Mouse (Mus musculus) neural tube, embryonic 11.5 days (tissue): Measurements from ENCODE around the gene Col4a3bp. TPM values are rescaled to one million over a fixed set of nuclear protein-coding genes. Genes with fewer than 3 reads are reported as not detected.

Experiments
- ATAC-seq: fragments of 200-750 bp; cut with Nextera tagmentation; 2 replicates; pipeline ENCODE4 v1.8.0; 2017; ENCODE audit warnings: moderate number of reproducible peaks, mild to moderate bottlenecking, moderate TSS enrichment, moderate library complexity; ENCODE audit not compliant: insufficient read depth, low FRiP score, low TSS enrichment
- DNase-seq: peaks from one replicate; pipeline ENCODE4 v3.0.0-alpha.2; 2015; ENCODE audit warnings: low spot score
- H3K27ac ChIP-seq: fragments of 300-500 bp; sonication (generic); 2 replicates; pipeline ENCODE4 v1.5.1; 2014; ENCODE audit warnings: low read depth, mild to moderate bottlenecking, low read length
- H3K27me3 ChIP-seq: fragments of 300-500 bp; sonication (generic); 2 replicates; pipeline ENCODE4 v1.6.1; 2014; ENCODE audit warnings: mild to moderate bottlenecking, low read length, mixed read lengths; ENCODE audit not compliant: control insufficient read depth, insufficient read depth
- H3K36me3 ChIP-seq: fragments of 300-500 bp; sonication (generic); 2 replicates; pipeline ENCODE4 v1.6.1; 2014; ENCODE audit warnings: mild to moderate bottlenecking, low read length, moderate library complexity, mixed read lengths; ENCODE audit not compliant: control insufficient read depth, insufficient read depth
- H3K4me1 ChIP-seq: fragments of 300-500 bp; sonication (generic); 2 replicates; pipeline ENCODE4 v1.6.1; 2014; ENCODE audit warnings: low read length, mixed read lengths; ENCODE audit not compliant: control insufficient read depth, insufficient read depth
- H3K4me2 ChIP-seq: fragments of 300-500 bp; sonication (generic); 2 replicates; pipeline ENCODE4 v1.6.1; 2014; ENCODE audit warnings: low read depth, mild to moderate bottlenecking, moderate library complexity
- H3K4me3 ChIP-seq: fragments of 300-500 bp; sonication (generic); 2 replicates; pipeline ENCODE4 v1.5.1; 2014; ENCODE audit warnings: low read depth, low read length
- H3K9ac ChIP-seq: fragments of 300-500 bp; sonication (generic); 2 replicates; pipeline ENCODE4 v1.6.1; 2014; ENCODE audit warnings: mild to moderate bottlenecking, low read length
- H3K9me3 ChIP-seq: fragments of 300-500 bp; sonication (generic); 2 replicates; pipeline ENCODE4 v1.6.1; 2016; ENCODE audit warnings: low read length; ENCODE audit not compliant: control insufficient read depth
- WGBS: fragments of 180-500 bp; shearing (Covaris S2); extraction: QIAGEN DNeasy Blood & Tissue Kit; methylation state at CpG from one replicate; pipeline ENCODE4 v1.1.7; 2014; 5-methylcytosine and 5-hydroxymethylcytosine counted together
- polyA plus RNA-seq: library from polyadenylated mRNA; unstranded; fragments of >200 nt; fragmentation: Nextera tagmentation; extraction: Ambion mirVana; gene quantifications from 2 replicates; pipeline ENCODE4 v1.2.1, GENCODE M21; 2014

The Col4a3bp gene
- polyA plus RNA-seq, 1 experiment from 2014 or later, result 5.9 TPM

GRCm38 (mm10) chr13:96532176-96532575 is 10.2 kb upstream of the Col4a3bp start:
- H3K4me2 ChIP-seq, result no peak overlapping the region
- no peak overlapping the region for H3K4me3 ChIP-seq
- H3K4me1 ChIP-seq, result no peaks in the 10 kb centered on the region
- DNase-seq (no peak), ATAC-seq (no peak)
- H3K27me3 ChIP-seq, result no peaks in the 10 kb centered on the region
- H3K9me3 ChIP-seq, result no peaks in the 10 kb centered on the region
- no peaks in the 10 kb centered on the region for H3K36me3 ChIP-seq
- H3K9ac ChIP-seq, result no peak overlapping the region
- WGBS, result 94% methylated on average over 6 of the region's 6 CpGs
- H3K27ac ChIP-seq, result no peak overlapping the region

GRCm38 (mm10) chr13:96533742-96534141 is 8.7 kb upstream of the Col4a3bp start:
- no peak overlapping the region for H3K4me3 ChIP-seq
- no peak for ATAC-seq
- WGBS, result 50% methylated on average over 2 of the region's 2 CpGs

GRCm38 (mm10) chr13:96536821-96537572 is 5.4 kb upstream of the Col4a3bp start:
- no peak for ATAC-seq
- no peaks in the 10 kb centered on the region for H3K9me3 ChIP-seq
- no peaks in the 10 kb centered on the region for H3K36me3 ChIP-seq
- H3K4me1 ChIP-seq, result no peaks in the 10 kb centered on the region
- no peak overlapping the region for H3K9ac ChIP-seq
- H3K27me3 ChIP-seq, result no peaks in the 10 kb centered on the region
- H3K4me3 ChIP-seq, result no peak overlapping the region
- H3K4me2 ChIP-seq, result no peak overlapping the region
- no peak for DNase-seq
- H3K27ac ChIP-seq, result no peak overlapping the region
- 88% methylated on average over 5 of the region's 5 CpGs for WGBS

More at GRCm38 (mm10) chr13:96533742-96534141, 8.7 kb upstream of the Col4a3bp start:
- no peak for DNase-seq
- Histone ChIP-seq H3K27ac (no peak overlapping the region), H3K4me1 (no peaks in the 10 kb centered on the region), H3K4me2 (no peak overlapping the region), H3K9me3 (no peaks in the 10 kb centered on the region), H3K27me3 (no peaks in the 10 kb centered on the region), H3K36me3 (no peaks in the 10 kb centered on the region), H3K9ac (no peak overlapping the region)

- Histone ChIP-seq H3K27me3 (no peaks in the 10 kb centered on the region), H3K9me3 (no peaks in the 10 kb centered on the region), H3K9ac (no peak overlapping the region), H3K4me1 (no peaks in the 10 kb centered on the region), H3K27ac (no peak overlapping the region), H3K36me3 (no peaks in the 10 kb centered on the region), H3K4me3 (no peak overlapping the region), H3K4me2 (no peak overlapping the region)
- WGBS, result 89% methylated on average over 3 of the region's 3 CpGs
- no peak for DNase-seq
- no peak for ATAC-seq
Observed at GRCm38 (mm10) chr13:96538103-96538502, 4.3 kb upstream of the Col4a3bp start.

- H3K9me3 ChIP-seq, result no peaks in the 10 kb centered on the region
- WGBS, result 51% methylated on average over 2 of the region's 2 CpGs
- no peak overlapping the region for H3K9ac ChIP-seq
- no peaks in the 10 kb centered on the region for H3K36me3 ChIP-seq
- H3K4me2 ChIP-seq, result peak overlapping the region; percentile 49; the same call in 1 of the 2 replicates
- no peak overlapping the region for H3K4me3 ChIP-seq
- ATAC-seq (no peak), DNase-seq (no peak)
- no peaks in the 10 kb centered on the region for H3K4me1 ChIP-seq
- no peak overlapping the region for H3K27ac ChIP-seq
- no peaks in the 10 kb centered on the region for H3K27me3 ChIP-seq
Observed at GRCm38 (mm10) chr13:96541381-96541780, 1.0 kb upstream of the Col4a3bp start.

GRCm38 (mm10) chr13:96542901-96543891 is 778 bp downstream of the Col4a3bp start:
- Histone ChIP-seq H3K9me3 (no peaks in the 10 kb centered on the region), H3K36me3 (no peaks in the 10 kb centered on the region), H3K4me2 (peak overlapping the region; percentile 85), H3K27ac (peak overlapping the region; percentile 86), H3K9ac (peak overlapping the region; percentile 92), H3K4me1 (no peaks in the 10 kb centered on the region), H3K27me3 (no peaks in the 10 kb centered on the region), H3K4me3 (peak overlapping the region; percentile 95)
- DNase-seq (no peak), ATAC-seq (peak; percentile 72)
- WGBS, result 1% methylated on average over 55 of the region's 73 CpGs

- no peak for DNase-seq
- no peaks in the 10 kb centered on the region for H3K4me1 ChIP-seq
- no peaks in the 10 kb centered on the region for H3K9me3 ChIP-seq
- WGBS, result 83% methylated on average over 2 of the region's 2 CpGs
- no peak overlapping the region for H3K27ac ChIP-seq
- H3K4me2 ChIP-seq, result no peak overlapping the region
- ATAC-seq, result no peak
- H3K36me3 ChIP-seq, result no peaks in the 10 kb centered on the region
- no peak overlapping the region for H3K9ac ChIP-seq
- no peaks in the 10 kb centered on the region for H3K27me3 ChIP-seq
- H3K4me3 ChIP-seq, result no peak overlapping the region
Observed at GRCm38 (mm10) chr13:96544506-96544905, 2.1 kb downstream of the Col4a3bp start.

- Histone ChIP-seq H3K27ac (no peak overlapping the region), H3K27me3 (no peaks in the 10 kb centered on the region), H3K9me3 (no peaks in the 10 kb centered on the region), H3K4me2 (no peak overlapping the region), H3K36me3 (no peaks in the 10 kb centered on the region), H3K4me1 (no peaks in the 10 kb centered on the region), H3K9ac (no peak overlapping the region), H3K4me3 (no peak overlapping the region)
- WGBS, result 92% methylated on average over 1 of the region's 1 CpGs
- ATAC-seq (no peak), DNase-seq (no peak)
Observed at GRCm38 (mm10) chr13:96547250-96547649, 4.8 kb downstream of the Col4a3bp start.
